Mouse (Mus musculus) heart, postnatal 0 days (tissue): ENCODE measurements around the gene Gm28305.

Experiments used
- CTCF ChIP-seq: IDR thresholded peaks from 2 replicates; pipeline ENCODE4 v1.5.1; 2016; ENCODE audit warnings: antibody characterized with exemption, control low read depth, low read depth
- EP300 ChIP-seq: IDR thresholded peaks from 2 replicates; pipeline ENCODE4 v1.6.1; 2016; ENCODE audit warnings: antibody characterized with exemption, low read depth

- no peak for TF ChIP-seq CTCF
- no peak for TF ChIP-seq EP300
These were observed 30.6 kb downstream of the Gm28305 start for GRCm38 (mm10) chr9:104070863-104071604.
